Mouse (Mus musculus): ENCODE data around the gene Arhgap17.

DNA sequence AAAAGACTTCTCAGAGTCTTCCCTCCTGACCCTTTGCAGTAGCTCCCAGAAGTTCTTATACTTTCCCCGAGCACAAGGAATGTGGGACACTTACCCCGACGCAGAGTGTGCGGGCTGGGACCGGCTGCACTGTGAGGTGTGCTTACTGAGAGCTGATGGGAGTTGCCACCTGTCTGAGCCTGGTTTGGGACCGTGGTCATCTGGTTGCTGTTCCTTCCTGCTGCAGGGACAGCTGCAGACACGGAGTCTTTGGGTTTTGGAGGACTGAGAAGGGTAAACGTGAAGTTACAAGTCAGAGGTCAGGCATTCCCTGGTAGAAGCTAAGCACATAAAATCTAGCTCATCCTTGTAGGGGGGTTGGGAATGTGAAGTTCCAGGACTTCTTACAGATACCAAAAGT is 77.8 kb downstream of the Arhgap17 start:
- TF ChIP-seq GATA1 (IDR thresholded peaks at IDR 0.05; ENCODE audit: borderline replicate concordance, low read length): no peak
- no peak for TF ChIP-seq FLI1 (IDR thresholded peaks at IDR 0.05; ENCODE audit: low read length)

Measured in megakaryocyte, embryonic 14.5 days (primary cell).